Mouse (Mus musculus) cerebellum, postnatal 4 days (tissue): ENCODE data around the gene Mtrex.
A peak's percentile ranks its signal among the peaks of the same experiment; 100 is the strongest.

Experiments
- DNase-seq, 2 experiments: peaks; one replicate each; pipeline ENCODE4 v3.0.0; 2022; ENCODE audit warnings: low spot score in 2 of 2, mixed read lengths in 1 of 2

Mtrex gene

DNA sequence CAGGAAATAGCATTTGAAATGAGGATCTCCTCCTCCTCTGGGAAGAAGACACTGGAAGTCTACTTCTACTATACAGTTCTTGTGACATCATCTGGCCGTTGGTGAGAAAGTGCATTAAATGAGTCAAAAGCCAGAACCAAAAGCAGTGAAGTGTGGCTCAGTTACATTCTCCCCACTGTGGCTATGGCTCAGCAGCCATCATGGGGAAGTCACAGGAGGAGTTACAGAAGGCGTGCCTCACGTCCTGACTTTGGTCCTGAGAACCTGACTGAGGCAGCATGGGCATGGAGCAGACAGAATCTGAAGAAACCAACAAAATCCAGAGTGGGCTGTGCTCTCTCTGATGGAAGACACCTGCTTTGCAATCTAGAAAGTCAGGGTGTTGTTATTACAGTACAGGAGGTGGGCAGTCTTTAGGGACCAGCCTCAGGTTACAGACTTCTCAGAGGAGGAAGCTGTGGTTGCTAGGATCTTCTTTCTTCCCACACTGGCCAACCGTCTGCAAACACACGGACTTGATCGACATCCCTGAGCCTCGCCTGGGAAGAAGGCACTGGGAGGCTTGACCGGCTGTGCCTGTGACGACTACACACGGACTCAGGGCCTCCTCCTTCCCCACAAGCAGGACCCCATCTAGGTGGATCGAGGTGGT is 57.0 kb downstream of the Mtrex start:
- DNase-seq, result no peak

DNA sequence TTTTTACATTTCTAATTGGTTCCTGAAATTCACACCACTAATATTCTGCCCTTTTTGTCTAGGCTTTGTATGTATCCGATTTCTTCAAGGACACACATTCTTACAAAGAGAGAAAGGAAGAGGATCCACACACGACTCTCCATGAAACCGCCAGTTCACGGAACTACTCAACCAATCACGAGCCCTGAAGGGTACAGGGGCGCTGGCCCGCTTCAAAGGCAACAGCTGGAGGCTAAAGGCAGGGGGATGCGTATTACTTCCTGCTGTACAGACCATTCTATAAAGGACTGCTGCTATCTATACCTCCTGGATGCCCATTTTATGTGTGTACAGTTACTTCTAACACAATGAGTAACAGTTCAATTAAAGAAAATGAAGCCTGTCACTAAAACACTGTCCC is 59.8 kb downstream of the Mtrex start:
- no peak for DNase-seq

DNA sequence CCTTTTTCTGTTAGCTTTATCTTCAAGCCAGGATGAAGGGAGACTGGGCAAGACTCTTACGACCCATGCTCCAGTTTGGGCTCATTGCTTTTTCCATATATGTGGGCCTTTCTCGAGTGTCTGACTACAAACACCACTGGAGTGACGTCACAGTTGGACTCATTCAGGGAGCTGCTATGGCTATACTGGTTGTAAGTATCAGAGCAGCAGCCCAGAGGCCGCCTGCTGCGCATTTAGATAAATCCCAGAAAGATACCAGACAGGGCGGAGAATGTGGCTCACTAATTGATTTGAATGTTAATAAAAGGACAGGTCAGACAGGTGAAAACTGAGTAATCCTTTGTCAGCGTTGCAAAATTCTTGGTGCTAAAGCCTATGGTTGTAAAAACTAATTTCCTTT is 60.4 kb downstream of the Mtrex start:
- no peak for DNase-seq

DNA sequence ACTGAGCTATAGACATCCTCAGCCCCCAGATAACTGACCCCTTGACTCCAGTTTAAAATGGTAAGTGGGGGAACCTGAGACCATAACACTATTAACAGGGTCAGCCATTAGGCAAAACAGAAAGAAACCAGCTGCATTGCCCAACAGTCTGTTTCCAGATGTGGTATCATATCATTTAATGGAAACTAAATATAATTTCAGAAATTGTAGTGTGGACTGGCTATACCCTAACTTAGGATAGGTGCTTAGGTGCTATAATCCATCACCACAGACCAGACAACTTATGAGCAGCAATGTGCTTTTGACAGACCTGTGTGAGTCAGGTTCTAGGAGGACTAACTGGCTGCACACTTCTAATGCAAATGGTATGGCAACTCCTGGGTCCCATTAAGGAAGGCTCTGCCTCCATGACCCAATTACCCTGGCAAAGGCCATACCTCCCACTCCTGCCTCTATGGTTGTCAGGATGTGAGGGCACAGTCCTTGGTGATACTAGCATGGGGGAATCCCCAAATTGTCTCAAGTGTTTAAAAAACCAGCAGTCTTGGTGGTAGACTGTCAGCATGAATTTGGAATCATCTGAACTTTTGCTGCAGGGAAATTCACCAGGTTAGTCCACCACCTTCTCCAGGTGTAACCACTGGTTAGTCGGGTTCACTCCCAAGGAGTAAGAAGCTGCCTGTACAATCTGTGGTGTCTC is 64.1 kb downstream of the Mtrex start:
- no peak for DNase-seq

DNA sequence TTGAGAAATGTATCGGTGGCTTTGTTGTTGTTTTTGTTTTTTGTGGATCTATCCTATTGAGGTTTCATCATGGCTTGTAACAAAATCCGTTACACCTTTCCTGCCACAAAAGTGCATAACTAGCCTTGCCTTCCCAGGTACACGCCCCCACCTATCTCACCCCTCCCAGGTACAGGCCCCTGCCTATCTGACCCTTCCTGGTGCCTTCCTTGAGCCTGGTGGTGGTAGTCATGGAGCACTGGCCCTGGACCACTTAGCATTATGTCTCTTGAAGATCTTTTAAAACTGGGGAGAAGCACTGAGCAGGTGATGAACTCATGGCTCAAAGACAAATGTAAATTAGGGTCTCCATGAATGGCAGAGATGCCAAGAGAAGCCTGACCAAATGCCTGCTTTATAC is 64.9 kb downstream of the Mtrex start:
- DNase-seq, result no peak

DNA sequence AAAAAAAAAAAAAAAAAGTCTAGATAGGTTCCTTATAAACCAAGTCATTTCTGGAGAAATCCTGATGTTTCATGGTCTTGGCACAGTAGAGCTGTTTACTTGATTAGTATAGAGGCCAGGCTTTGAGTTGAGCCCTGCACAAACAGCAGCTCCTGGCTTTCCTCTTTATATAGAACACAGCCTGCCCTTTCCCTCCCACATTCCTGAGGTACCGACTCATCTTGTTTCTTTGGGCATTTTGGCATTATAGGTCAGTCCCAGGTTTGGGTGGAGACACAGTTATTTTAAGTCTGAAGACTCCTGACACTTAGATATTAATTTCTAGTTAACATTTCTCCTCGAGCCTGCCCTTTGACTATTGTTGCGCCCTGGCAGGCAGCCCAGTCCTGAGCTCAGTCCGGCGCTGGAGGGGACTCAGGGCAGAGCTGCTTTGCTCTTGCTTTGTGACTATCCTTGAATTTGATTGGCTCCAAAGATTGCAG is 65.3 kb downstream of the Mtrex start:
- no peak for DNase-seq

DNA sequence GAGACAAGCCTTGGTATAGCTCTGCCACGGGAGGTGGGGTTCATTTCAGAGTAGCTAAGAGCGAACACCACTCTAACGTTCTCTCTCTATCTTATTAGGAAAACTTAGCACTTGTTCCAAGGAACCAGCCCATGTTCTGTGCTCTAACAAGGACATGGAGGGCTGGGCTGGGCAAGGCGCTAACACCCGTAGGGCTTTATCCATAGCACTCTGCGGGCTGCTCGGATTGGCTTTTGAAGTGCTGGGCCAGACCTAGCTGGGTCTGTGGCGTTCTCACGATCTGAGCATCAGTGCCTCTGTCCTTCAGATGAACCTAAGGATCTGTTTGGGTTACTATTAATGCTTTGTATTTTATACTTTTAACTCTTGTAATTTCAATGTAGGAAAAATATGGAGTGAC is 66.3 kb downstream of the Mtrex start:
- DNase-seq, result no peak

DNA sequence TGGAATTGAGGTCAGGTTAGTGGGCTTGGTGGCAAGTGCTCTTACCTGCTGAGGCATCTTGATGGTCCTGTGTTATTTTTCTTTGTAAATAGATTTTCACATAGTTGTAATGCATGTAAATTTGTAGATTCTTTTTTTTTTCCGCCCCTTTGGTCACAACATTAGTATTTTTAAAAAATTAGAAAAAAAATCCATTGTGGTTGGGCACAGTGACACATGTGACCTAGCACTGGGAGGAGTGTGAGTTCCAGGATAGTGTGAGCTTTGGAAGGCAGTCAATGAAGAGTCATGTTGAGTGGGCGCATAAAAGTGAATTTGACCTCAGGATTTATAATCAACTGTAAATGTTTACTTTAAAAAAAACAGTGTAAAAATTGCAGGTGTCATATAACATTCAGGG is 66.8 kb downstream of the Mtrex start:
- no peak for DNase-seq

DNA sequence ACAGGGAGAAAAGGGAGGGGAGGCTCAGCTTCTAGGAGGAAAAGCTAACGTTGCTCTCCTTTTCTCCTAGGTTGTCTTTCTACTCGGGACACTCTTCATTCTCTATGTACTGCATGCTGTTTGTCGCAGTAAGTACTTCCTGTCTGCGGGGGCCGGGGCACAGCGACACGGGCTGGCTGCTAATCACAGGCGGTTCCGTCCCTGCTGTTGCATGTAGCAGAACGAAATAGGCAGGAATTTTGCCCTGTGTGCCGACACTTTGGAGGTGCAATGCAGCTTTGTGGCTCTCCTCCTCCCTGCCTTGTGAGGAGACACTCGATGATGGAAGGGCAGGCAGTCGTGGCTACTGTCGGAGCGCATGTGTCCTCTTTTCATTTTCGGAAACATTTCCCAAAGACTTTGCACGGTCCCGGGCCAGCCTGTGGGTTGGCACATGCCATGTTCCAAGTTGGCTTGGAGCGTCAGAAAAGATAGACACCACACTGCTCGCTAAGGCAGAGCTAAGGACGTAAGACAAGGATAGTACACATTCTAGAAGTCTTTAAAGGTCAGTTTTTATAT is 67.5 kb downstream of the Mtrex start:
- DNase-seq, result no peak

DNA sequence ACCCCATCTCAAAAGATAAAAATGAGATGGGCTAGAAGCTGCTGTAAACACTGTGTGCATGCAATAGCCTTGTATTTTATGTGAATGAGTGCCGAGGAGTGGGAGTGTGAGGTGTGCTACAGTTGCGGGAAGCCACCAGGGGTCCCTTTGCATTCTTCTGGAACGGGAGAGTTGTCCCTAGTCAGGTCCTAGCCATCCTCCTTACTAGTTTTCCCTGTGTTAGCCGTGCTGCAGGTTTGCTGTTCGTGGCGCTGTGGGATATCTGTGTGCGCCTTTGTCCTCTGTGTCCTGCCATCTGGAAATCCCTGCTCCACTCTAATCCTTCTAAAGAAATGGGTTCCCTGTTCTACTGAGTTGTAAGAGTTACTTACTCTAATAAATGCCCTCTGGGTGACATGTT is 69.3 kb downstream of the Mtrex start:
- no peak for DNase-seq

DNA sequence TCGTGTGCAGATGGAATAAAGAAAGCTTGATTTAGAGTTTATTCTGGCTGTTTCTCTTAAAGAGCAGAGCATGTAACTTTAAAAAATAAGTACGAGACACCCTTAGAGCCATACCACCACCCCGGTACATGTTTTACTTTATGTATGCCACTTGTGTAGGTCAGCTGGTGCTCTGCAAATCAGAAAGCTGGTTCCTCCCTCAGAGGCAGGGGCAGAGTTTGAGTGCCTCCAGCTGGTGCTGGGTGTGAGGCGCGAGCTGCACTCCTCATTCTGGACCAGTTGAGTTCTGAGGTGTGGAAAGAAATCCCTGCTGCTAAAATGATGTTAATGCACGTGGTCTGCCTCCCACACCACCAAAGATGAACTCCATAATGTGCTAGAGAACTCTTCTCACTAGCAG is 72.8 kb downstream of the Mtrex start:
- no peak for DNase-seq

DNA sequence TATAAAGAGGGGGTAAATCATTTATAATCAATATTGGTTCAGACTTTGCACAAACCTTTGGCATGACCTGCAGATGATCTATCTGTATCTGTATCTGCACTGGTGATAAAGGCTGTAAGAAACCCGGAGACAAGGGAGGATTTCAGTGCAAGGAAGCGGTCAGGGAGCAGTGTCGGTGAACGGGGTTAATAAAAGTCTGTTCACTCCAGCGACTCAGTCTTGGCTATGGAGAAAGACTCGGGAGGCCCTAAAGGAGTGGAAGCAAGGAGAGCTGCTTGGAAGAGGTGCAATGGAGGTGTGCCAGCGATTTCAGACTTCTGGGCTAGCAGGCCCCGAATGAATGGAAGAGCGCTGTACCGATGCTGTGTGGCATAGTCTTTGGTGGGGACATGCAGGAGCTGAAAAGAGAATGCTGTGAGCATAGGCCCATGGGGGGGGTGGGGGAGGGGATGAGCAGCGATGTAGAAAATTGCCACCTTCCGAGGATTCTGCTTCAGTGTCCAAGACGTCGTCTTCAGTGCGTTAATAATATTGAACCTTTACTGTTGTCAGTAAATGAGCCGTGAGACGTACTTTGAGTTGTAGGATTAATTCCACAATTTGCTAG is 73.4 kb downstream of the Mtrex start:
- DNase-seq, result no peak

DNA sequence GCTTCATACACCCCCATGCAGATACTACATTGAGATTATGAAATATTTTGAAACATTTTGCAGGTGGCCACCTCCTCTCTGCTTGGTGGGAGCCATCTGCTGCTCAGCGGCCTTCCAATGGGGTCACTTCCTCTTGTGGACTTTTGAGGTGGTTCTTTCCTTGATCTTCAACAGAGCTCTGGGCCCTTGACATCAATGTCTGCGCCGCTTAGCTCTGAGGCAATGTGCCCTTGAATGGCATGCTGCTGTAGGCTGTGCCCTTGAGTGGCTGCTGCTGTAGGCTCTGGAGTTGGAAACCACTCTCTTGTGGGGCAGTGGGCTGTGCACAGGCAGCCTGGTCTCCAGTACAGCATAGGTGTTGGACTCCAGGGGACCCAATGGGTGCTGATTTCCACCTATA is 81.3 kb downstream of the Mtrex start:
- no peak for DNase-seq

DNA sequence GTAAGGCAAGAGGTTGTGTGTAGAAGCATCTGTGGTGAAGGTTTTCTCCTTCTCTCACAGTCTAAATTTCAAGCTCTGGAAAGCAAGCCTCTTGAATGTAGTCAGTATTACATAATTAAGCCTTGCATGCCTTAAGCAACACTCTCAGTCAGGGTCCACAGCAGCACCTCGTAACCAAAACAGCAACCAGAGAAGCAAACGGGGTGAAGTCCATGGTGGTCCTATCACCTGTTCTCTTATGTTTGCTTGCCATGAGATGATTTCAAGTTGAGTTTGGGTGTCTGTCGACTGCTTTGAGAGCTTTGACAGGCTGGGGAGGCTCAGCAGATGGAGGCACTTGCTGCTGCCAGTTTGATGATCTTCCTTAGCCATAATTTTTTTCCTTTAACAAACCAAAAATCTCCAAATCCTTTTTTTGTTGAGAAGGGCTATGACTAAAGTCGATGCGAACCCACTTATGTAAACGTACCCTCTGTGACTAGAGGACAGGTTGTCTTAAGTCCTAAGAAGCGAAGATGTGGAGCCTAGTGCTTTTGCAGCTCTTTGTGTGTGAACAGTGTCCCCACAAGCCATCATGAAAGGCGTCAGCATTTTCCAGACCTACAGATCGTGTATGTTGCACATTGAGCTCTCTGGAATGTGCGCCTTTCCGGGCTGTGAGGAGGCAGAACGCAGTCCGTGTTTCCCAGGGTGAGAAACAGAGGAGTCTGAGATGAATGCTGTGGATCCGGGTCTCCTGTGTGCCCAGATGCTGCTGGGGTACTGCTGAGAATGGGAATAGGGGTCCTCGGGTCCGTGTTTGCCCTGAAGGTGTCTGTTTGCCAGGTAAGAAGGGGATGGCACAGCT is 86.7 kb downstream of the Mtrex start:
- DNase-seq, result no peak

DNA sequence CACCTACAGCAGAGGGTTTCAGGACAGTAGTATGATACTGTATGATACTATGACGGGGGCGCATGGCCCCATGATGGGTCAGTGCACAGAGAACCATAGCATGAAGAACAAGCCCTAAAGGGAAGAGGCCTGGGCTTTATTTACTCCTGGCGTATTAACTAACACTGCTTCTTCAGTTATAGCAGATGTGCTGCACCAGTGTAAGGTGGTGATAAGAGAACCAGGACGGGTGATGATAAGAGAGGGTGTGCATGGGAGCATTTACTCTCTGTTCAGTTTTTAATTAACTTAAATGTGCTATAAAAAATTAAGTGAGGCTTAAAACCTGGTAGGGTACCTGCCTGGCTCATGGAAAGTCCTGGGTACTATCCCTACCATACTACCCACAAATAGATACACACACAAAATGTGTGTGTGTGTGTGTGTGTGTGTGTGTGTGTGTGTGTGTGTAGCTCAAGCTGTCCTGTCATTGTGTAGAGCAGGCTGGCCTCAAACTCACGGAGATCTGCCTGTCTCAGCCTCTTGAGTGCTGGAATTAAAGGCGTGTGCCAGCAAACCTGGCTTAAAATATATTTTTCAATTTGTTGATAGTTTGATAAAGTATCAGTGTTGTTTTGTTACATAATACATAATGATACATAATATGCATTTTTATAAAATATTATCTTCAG is 88.5 kb downstream of the Mtrex start:
- DNase-seq, result no peak

DNA sequence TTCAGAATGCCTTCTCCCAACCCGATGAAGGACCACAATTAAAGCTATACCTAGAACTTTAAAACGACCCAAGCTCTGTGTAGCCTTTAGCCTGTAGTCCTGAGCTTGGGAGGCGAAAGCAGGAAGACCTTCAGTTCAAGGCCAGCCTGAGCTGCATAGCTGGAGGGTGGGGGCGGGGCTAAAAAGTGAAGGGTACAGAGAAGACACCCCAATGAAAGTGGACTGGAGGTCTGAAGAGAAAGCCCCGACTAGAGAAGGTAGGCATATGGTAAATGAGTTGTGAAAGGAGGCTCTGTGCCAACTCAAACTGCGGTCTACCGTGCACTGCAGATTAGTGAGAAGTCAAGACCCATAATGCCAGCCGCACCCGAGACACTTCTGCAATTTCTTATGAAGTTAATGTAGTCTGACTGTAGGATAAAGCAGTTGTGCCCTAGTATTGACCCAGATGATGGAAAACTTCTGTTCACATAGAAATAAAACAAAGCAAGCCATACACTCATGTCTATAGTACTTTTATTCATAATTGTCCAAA is 89.5 kb downstream of the Mtrex start:
- no peak for DNase-seq

DNA sequence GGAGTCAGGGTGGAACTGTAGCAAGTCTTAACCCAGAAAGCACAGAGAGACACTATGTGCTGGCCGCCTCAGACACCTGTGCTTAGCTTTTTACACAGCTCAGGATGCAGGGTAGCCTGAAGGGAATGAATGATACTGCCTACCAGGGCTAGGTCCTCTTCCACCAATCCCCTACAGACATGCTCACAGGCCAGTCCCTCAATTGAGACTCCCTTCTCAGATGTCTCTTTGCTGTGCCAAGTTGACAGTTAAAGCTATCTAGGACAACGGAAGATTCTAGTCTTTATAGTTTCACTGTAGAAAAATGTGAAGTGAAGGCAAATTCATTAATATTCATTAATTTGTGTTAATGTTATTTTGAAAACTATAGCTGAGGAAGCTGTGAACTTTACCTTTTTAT is 90.2 kb downstream of the Mtrex start:
- DNase-seq, result no peak

DNA sequence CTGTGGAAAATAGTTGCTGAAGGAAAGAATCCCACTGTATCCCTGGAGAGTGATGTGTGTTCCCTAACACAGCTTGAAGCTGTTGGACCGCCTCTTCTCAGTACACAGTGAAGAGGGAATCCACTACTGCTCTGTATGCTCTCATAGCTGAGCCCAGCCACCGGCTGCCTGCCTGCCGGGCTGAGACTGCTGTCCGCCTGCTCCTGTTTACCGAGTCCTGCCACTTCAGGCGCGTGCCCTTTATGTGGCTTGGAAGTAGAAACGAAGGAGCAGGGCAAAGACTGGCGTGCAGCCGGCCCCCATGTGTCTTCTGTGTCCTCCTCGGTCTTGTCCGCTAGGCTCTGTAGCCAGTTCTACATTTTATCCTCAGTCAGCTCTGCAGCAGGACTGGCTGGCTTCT is 92.1 kb downstream of the Mtrex start:
- DNase-seq, result peak in 1 of 2 experiments; percentile 20

DNA sequence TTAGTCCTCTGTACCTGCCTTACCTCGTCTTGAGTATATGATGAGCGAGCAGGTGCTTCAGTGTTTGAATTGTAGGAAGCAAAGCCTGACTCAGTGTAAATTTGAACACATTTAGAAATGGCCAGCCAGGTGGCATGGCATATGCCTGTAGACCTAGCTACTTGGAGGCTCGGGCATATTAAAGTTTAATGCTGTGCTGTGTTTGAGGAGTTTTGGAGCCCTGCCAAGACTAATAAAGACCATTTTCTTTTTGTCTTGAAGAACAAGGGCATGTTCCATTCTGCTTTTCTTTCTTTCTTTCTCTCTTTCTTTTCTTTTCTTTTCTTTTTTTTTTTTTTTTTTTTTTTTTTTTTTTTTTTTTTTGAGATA is 93.3 kb downstream of the Mtrex start:
- no peak for DNase-seq

DNA sequence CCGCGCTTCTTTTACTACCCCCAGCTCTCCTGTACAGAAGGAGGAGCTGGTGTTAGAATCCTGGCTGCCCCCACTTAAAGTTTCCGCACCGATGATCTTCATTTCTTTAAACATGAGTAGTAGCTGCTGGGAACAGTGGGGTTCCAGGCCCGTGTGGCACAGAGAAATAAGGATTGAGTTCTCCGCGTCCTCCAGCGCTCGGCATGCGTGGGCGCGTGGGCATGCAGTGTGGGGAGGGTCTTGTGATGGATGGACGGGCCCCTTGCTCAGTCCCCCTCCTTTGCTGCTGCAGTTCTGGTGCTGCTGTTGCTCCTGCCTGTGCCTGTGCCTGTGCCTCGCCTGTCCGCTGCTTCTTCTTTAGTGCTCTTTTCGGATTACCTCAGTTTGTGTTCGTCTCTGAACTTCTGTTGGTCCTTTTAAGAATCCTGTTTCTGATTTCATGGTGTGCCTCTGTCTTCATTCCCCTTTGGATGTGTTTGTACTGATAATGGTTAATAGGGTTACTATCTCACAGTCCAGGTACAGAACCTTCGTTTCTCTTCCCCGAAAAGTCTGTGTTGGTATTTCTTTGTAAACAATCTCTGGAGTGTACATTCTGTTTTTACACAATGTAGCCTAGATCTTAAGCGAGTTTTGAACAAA is 93.8 kb downstream of the Mtrex start:
- no peak for DNase-seq

DNA sequence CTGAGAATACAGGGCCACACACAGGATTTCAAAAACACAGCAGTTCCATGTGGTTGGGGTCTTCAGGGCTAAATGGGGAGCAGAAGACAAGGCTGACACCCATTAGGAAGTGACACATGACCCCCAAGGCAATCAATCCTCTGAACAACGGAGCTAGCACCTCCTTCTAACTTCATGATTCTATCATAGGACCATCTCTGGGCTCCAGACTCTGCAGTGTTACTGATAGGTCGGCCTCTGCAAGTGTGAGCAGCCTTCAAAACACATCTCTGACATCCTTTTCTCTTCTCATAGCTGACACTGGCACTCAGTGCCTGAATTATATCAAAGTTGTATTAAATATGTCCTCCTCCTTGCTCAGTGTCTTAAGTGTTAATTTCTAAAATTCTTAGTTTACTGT is 94.6 kb downstream of the Mtrex start:
- no peak for DNase-seq
